In the genomic region with DNA sequence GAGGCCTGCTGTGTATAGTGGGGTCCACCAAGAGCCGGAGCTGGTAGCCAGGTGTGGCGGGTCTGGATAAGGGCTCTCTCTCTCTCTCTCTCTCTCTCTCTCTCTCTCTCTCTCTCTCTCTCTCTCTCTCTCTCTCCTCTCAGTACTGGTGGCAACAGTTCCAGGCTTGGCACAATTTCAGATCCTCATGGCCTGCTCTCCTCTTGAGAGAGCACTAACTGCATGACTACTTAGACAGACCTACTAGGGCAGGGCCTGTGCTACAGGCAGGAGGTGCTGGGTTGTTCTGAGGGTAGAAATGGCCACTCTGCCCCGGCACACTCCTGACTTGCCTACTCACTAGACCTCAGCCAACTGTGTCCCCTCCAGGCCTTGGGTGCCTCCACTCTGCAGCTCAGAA, we compare ENCODE assay signal across 23 mouse cellular contexts. TPM values are rescaled to one million over a fixed set of nuclear protein-coding genes. Genes with fewer than 3 reads are reported as not detected.
"Had no signal": no experiment of that assay in that cellular context is flagged by ENCODE, and none has a peak within 500 bp of the region (broad histone marks: within the 10 kb centered on the region; RNA-seq: fewer than 3 reads in every experiment).

No protein-coding gene starts in this region.

- H3K36me3 ChIP-seq: intestine, embryonic 15.5 days; kidney, embryonic 15.5 days; limb, embryonic 12.5 days; limb, embryonic 15.5 days; liver, embryonic 15.5 days; stomach, embryonic 15.5 days had no signal

- DNase-seq: kidney, adult 11 months; kidney, adult 8-10 months; kidney, postnatal 10 days; kidney, postnatal 36 days; left cerebral cortex, postnatal 4 days; lung, embryonic 14.5 days; midbrain, embryonic 14.5 days; right cerebral cortex, postnatal 25 days; spleen, adult 18-20 months; thymus, postnatal 36 days had no signal

- H3K27me3 ChIP-seq: intestine, embryonic 15.5 days; kidney, embryonic 15.5 days; stomach, embryonic 15.5 days had no signal

- H3K9ac ChIP-seq: intestine, embryonic 15.5 days; kidney, embryonic 15.5 days; limb, embryonic 12.5 days; limb, embryonic 15.5 days; liver, embryonic 15.5 days; lung, embryonic 14.5 days; stomach, embryonic 15.5 days had no signal

- H3K4me3 ChIP-seq: intestine, embryonic 15.5 days; kidney, embryonic 15.5 days; limb, embryonic 12.5 days; limb, embryonic 15.5 days; liver, embryonic 15.5 days; stomach, embryonic 15.5 days had no signal

- H3K9me3 ChIP-seq: intestine, embryonic 15.5 days; kidney, embryonic 15.5 days; limb, embryonic 12.5 days; limb, embryonic 15.5 days; liver, embryonic 15.5 days; stomach, embryonic 15.5 days had no signal

- H3K27ac ChIP-seq: intestine, embryonic 15.5 days; kidney, embryonic 15.5 days; limb, embryonic 12.5 days; limb, embryonic 15.5 days; liver, embryonic 15.5 days; stomach, embryonic 15.5 days had no signal

- H3K4me1 ChIP-seq: kidney, embryonic 15.5 days; limb, embryonic 12.5 days; limb, embryonic 15.5 days had no signal

- H3K4me2 ChIP-seq: intestine, embryonic 15.5 days; kidney, embryonic 15.5 days; limb, embryonic 12.5 days; limb, embryonic 15.5 days; liver, embryonic 11.5 days; liver, embryonic 15.5 days; lung, embryonic 14.5 days; midbrain, embryonic 11.5 days; stomach, embryonic 15.5 days had no signal

- ATAC-seq: intestine, embryonic 15.5 days had no signal

RNA-seq across cellular contexts. Expression of a gene that starts 2.7 kb away (rescaled TPM):
- polyA plus RNA-seq: kidney, embryonic 15.5 days; limb, embryonic 12.5 days; limb, embryonic 15.5 days; liver, embryonic 11.5 days; liver, embryonic 15.5 days; midbrain, embryonic 11.5 days; midbrain, embryonic 14.5 days; midbrain, postnatal 0 days; neural tube, embryonic 11.5 days; neural tube, embryonic 14.5 days; thymus, postnatal 0 days; urinary bladder, adult 2 months had no signal

RNA-seq across cellular contexts. Expression of a gene that starts 10.3 kb away (rescaled TPM):
- polyA plus RNA-seq: kidney, embryonic 15.5 days; limb, embryonic 12.5 days; liver, embryonic 15.5 days; midbrain, embryonic 11.5 days; midbrain, embryonic 14.5 days; midbrain, postnatal 0 days; neural tube, embryonic 11.5 days; neural tube, embryonic 14.5 days had no signal
